Mouse (Mus musculus): Measurements from ENCODE around the gene Snrpb2.

The Snrpb2 gene

DNA sequence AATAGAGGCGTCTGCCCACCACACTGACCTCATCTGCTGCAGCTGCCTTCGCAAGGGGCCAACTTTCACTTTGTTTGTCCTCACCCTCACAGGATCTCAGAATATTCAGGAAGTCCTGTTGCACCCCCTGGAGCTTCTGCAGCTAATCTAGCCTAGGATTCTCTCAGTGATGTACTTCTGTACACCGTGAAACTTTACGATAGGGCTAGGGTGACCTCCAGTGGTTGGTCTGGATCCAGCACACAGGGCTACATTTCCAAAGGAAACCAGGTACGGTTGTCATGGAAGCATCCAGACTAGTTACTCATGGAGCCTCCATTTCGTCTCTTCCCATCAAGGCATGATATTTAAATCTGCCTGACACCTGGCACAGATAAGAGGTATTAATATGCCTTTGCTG is 30.9 kb downstream of the Snrpb2 start:
- in situ Hi-C loops (cut with MboI, MseI) = no loop called here

GRCm38 (mm10) chr2:143094761-143095160 is 31.9 kb downstream of the Snrpb2 start:
- in situ Hi-C loops (cut with MboI, MseI) = no loop called here

DNA sequence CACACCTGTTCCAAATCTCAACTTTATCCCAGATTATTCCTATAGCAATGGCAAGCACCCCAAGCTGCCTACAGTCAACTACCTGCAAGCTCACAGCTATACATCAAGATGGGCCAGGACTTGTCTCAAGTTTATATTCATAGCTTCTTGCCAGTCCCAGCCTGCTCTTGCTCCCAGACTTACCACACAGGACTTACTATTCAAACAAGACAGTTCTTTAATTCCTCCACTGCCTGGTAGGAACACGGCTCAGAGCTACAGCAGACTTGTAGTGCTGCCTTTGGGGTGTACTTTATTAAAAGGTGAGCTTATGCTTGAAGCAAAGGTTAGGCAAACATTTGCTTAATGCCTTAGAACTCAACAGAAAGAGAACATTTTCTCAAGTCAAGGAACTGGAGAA is 34.3 kb downstream of the Snrpb2 start:
- in situ Hi-C loops (cut with MboI, MseI) = no loop called here

DNA sequence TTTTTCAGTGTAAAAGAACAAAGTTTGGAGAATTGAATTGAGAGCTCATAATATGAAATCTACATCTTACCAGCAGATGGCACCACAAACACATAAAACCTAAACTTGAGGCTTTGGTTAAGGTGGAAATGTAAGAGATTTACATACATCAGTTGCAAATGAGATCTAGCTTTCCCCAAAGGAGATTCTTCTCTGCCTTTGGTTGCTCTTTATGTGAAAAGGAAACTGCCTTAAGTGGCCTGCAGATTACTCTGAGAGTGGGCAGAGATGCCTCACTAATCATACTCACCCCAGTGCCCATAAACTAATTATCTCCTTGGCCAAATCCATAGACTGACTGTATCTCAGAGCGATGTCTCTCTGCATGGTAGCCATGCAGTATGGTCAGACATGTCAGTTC is 51.0 kb downstream of the Snrpb2 start:
- in situ Hi-C loops (cut with MboI, MseI) = loop anchor here (5.0 kb wide), 1 partner anchor 998 kb away; no protein-coding TSS in a partner anchor

GRCm38 (mm10) chr2:143114716-143115115 is 51.9 kb downstream of the Snrpb2 start:
- in situ Hi-C loops (cut with MboI, MseI) = loop anchor here (5.0 kb wide), 1 partner anchor 998 kb away; no protein-coding TSS in a partner anchor

GRCm38 (mm10) chr2:143117453-143117852 is 54.6 kb downstream of the Snrpb2 start:
- in situ Hi-C loops (cut with MboI, MseI) = no loop called here

DNA sequence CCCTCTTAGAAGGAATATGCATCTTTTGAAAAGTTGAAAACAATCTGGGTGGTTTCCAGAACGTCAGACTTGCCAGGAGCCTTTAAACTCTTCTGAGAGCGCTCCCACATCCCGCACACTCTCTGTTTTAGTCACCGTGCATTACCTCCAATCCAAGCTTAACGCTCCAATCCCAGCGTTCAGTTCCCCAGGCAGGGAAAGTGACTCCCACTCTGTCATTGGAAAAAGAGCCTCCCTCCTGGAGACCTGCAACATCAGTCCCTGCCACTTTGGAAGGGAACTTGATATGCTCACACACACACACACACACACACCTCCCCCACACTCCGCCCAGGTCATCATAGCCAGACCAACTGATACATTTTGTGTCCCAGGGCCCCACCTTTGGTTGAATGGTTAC is 55.4 kb downstream of the Snrpb2 start:
- in situ Hi-C loops (cut with MboI, MseI) = no loop called here

Measured in regulatory T cell (primary cell).